Mouse (Mus musculus): ENCODE data around the gene Arhgdia. TPM values are rescaled to one million over a fixed set of nuclear protein-coding genes. Genes with fewer than 3 reads are reported as not detected.
"Not testable (repeated sequence)": the region's sequence is repeated elsewhere in the genome, so short reads cannot be mapped to it uniquely, and the experiment has no call there.

Arhgdia gene
- polyA plus RNA-seq, 1 experiment: 632 TPM

GRCm38 (mm10) chr11:120613481-120613972, 32.1 kb upstream of the Arhgdia start:
- DNase-seq (ENCODE audit: low read depth): no peak

- DNase-seq (ENCODE audit: low read depth): no peak
Observed at GRCm38 (mm10) chr11:120612763-120613162, 31.3 kb upstream of the Arhgdia start.

- no peak for DNase-seq (ENCODE audit: low read depth)
Observed at GRCm38 (mm10) chr11:120610477-120611046, 29.1 kb upstream of the Arhgdia start.

- no peak for DNase-seq (ENCODE audit: low read depth)
Observed at GRCm38 (mm10) chr11:120609250-120609649, 27.8 kb upstream of the Arhgdia start.

- DNase-seq (ENCODE audit: low read depth): no peak
Observed at GRCm38 (mm10) chr11:120608241-120609034, 27.0 kb upstream of the Arhgdia start, which contains the start of gene Npb. Gene Npb, plus strand, starts transcription at chr11:120608477.

GRCm38 (mm10) chr11:120606764-120607163, 25.3 kb upstream of the Arhgdia start:
- DNase-seq (ENCODE audit: low read depth): no peak

- no peak for DNase-seq (ENCODE audit: low read depth)
Observed at GRCm38 (mm10) chr11:120605667-120606066, 24.2 kb upstream of the Arhgdia start.

- no peak for DNase-seq (ENCODE audit: low read depth)
Observed at GRCm38 (mm10) chr11:120603545-120603944, 22.1 kb upstream of the Arhgdia start.

GRCm38 (mm10) chr11:120600716-120601115, 19.3 kb upstream of the Arhgdia start:
- no peak for DNase-seq (ENCODE audit: low read depth)

- no peak for DNase-seq (ENCODE audit: low read depth)
Observed at GRCm38 (mm10) chr11:120598990-120599549, 17.6 kb upstream of the Arhgdia start.

GRCm38 (mm10) chr11:120598283-120598989, 17.0 kb upstream of the Arhgdia start, which contains the start of the genes Alyref and Anapc11:
Gene Alyref, minus strand, starts transcription at chr11:120598365.
Gene Anapc11, plus strand, starts transcription at chr11:120598421.
- peak; percentile 51 for DNase-seq (ENCODE audit: low read depth)

GRCm38 (mm10) chr11:120597240-120598235, 16.1 kb upstream of the Arhgdia start:
- DNase-seq (ENCODE audit: low read depth): no peak

- no peak for DNase-seq (ENCODE audit: low read depth)
Observed at GRCm38 (mm10) chr11:120588531-120588930, 7.1 kb upstream of the Arhgdia start.

GRCm38 (mm10) chr11:120583937-120584336, 2.5 kb upstream of the Arhgdia start:
- DNase-seq (ENCODE audit: low read depth): no peak

GRCm38 (mm10) chr11:120582982-120583293, 1.5 kb upstream of the Arhgdia start:
- not testable (repeated sequence) for DNase-seq (ENCODE audit: low read depth)

- no peak for DNase-seq (ENCODE audit: low read depth)
Observed at GRCm38 (mm10) chr11:120582268-120582981, 1.0 kb upstream of the Arhgdia start.

GRCm38 (mm10) chr11:120580871-120581331, 523 bp downstream of the Arhgdia start:
- no peak for DNase-seq (ENCODE audit: low read depth)

GRCm38 (mm10) chr11:120580190-120580589, 1.2 kb downstream of the Arhgdia start:
- no peak for DNase-seq (ENCODE audit: low read depth)

- no peak for DNase-seq (ENCODE audit: low read depth)
Observed at GRCm38 (mm10) chr11:120579316-120580107, 1.9 kb downstream of the Arhgdia start.

Data from gonadal fat pad, adult 2 months (tissue).